Mouse (Mus musculus): ENCODE data around the gene Tbc1d8. TPM values are rescaled to one million over a fixed set of nuclear protein-coding genes. Genes with fewer than 3 reads are reported as not detected.
A peak's percentile ranks its signal among the peaks of the same experiment; 100 is the strongest.

Gene Tbc1d8
- total and polyA plus RNA-seq, 3 experiments, result 1.5 to 2.4 TPM; not detected in 1

GRCm38 (mm10) chr1:39454783-39455175 is 23.8 kb downstream of the Tbc1d8 start:
- no peak for TF ChIP-seq KAT2A (conservative IDR thresholded peaks at IDR 0.05; ENCODE audit: low read depth, low read length)
- no peak for TF ChIP-seq MEF2A (IDR thresholded peaks at IDR 0.05; ENCODE audit: extremely low read depth, insufficient replicate concordance, low read depth, low read length, poor library complexity, severe bottlenecking)
- no peak for TF ChIP-seq MAZ (IDR thresholded peaks at IDR 0.05; ENCODE audit: low read depth, low read length)
- no peak for TF ChIP-seq NRF1 (IDR thresholded peaks at IDR 0.05; ENCODE audit: insufficient read depth, low read depth, low read length, poor library complexity, severe bottlenecking)
- TF ChIP-seq GATA1 (IDR thresholded peaks at IDR 0.05; ENCODE audit: low read depth, low read length), result no peak
- no peak for TF ChIP-seq POLR2AphosphoS2 (IDR thresholded peaks at IDR 0.05; ENCODE audit: low read length)
- TF ChIP-seq MAFK (IDR thresholded peaks at IDR 0.05; ENCODE audit: borderline replicate concordance, low read depth, low read length), result no peak
- no peak for TF ChIP-seq EP300 (IDR thresholded peaks at IDR 0.05; ENCODE audit: low read depth in 1 of 2, low read length in 2 of 2)
- no peak for DNase-seq (ENCODE audit: low read depth, low spot score)
- H3K9me3 ChIP-seq (replicated peaks; ENCODE audit: insufficient read depth, low read length), result no peaks in the 10 kb centered on the region
- no peak overlapping the region for H3K9ac ChIP-seq (ENCODE audit: control insufficient read depth, low read depth, low read length, poor library complexity, severe bottlenecking)
- H3K36me3 ChIP-seq (ENCODE audit: control insufficient read depth in 1 of 2, insufficient read depth in 2 of 2, low read length in 2 of 2), result peaks cover 0 to 9% of the 10 kb centered on the region in 2 experiments; a peak in 2 of 4 replicates
- no peaks in the 10 kb centered on the region for H3K79me2 ChIP-seq (ENCODE audit: control insufficient read depth, insufficient read depth, low read length, poor library complexity)
- peaks cover 12 to 26% of the 10 kb centered on the region in 2 experiments for H3K4me1 ChIP-seq (ENCODE audit: control insufficient read depth in 1 of 2, insufficient read depth in 2 of 2, low read length in 2 of 2)
- no peak overlapping the region for H3K27ac ChIP-seq (ENCODE audit: control insufficient read depth, low read depth, low read length)
- H3K4me3 ChIP-seq (ENCODE audit: control insufficient read depth in 1 of 2, insufficient read depth in 1 of 2, low read depth in 2 of 2, low read length in 2 of 2), result no peak overlapping the region
- no peaks in the 10 kb centered on the region for H3K27me3 ChIP-seq (ENCODE audit: control insufficient read depth in 1 of 2, insufficient read depth in 2 of 2, low read length in 2 of 2)

GRCm38 (mm10) chr1:39454108-39454782 is 24.3 kb downstream of the Tbc1d8 start:
- peak overlapping the region; percentile 49 for H3K27ac ChIP-seq (ENCODE audit: control insufficient read depth, low read depth, low read length)
- no peaks in the 10 kb centered on the region for H3K79me2 ChIP-seq (ENCODE audit: control insufficient read depth, insufficient read depth, low read length, poor library complexity)
- peaks cover 12 to 26% of the 10 kb centered on the region in 2 experiments for H3K4me1 ChIP-seq (ENCODE audit: control insufficient read depth in 1 of 2, insufficient read depth in 2 of 2, low read length in 2 of 2)
- H3K36me3 ChIP-seq (ENCODE audit: control insufficient read depth in 1 of 2, insufficient read depth in 2 of 2, low read length in 2 of 2), result peaks cover 0 to 9% of the 10 kb centered on the region in 2 experiments; a peak in 2 of 4 replicates
- no peaks in the 10 kb centered on the region for H3K9me3 ChIP-seq (replicated peaks; ENCODE audit: insufficient read depth, low read length)
- H3K4me3 ChIP-seq (ENCODE audit: control insufficient read depth in 1 of 2, insufficient read depth in 1 of 2, low read depth in 2 of 2, low read length in 2 of 2), result peak overlapping the region; percentile 9 to 36; a peak in 2 of 4 replicates
- H3K27me3 ChIP-seq (ENCODE audit: control insufficient read depth in 1 of 2, insufficient read depth in 2 of 2, low read length in 2 of 2), result no peaks in the 10 kb centered on the region
- peak overlapping the region; percentile 20 for H3K9ac ChIP-seq (ENCODE audit: control insufficient read depth, low read depth, low read length, poor library complexity, severe bottlenecking)
- DNase-seq (ENCODE audit: low read depth, low spot score), result peak; percentile 71
- TF ChIP-seq MAFK (IDR thresholded peaks at IDR 0.05; ENCODE audit: borderline replicate concordance, low read depth, low read length), result no peak
- no peak for TF ChIP-seq JUND (IDR thresholded peaks at IDR 0.05; ENCODE audit: low read depth, low read length)
- TF ChIP-seq POLR2AphosphoS5 (IDR thresholded peaks at IDR 0.05; ENCODE audit: borderline replicate concordance, low read depth, low read length), result no peak
- no peak for TF ChIP-seq CTCF (IDR thresholded peaks at IDR 0.05 in 2 of 3, conservative IDR thresholded peaks at IDR 0.05 in 1 of 3; ENCODE audit: control insufficient read depth in 1 of 3, insufficient read depth in 1 of 3, low read depth in 2 of 3, low read length in 3 of 3, poor library complexity in 1 of 3, severe bottlenecking in 1 of 3)
- no peak for TF ChIP-seq KAT2A (conservative IDR thresholded peaks at IDR 0.05; ENCODE audit: low read depth, low read length)
- TF ChIP-seq E2F4 (IDR thresholded peaks at IDR 0.05; ENCODE audit: borderline replicate concordance, low read depth, low read length), result no peak
- no peak for TF ChIP-seq CHD2 (IDR thresholded peaks at IDR 0.05; ENCODE audit: low read length)
- no peak for TF ChIP-seq TAL1 (IDR thresholded peaks at IDR 0.05; ENCODE audit: low read length)
- TF ChIP-seq POLR2A (IDR thresholded peaks at IDR 0.05; ENCODE audit: control insufficient read depth in 1 of 2, insufficient read depth in 1 of 2, low read depth in 1 of 2, low read length in 2 of 2, poor library complexity in 1 of 2), result no peak
- TF ChIP-seq MYC (IDR thresholded peaks at IDR 0.05; ENCODE audit: low read depth, low read length), result no peak
- TF ChIP-seq HCFC1 (IDR thresholded peaks at IDR 0.05; ENCODE audit: low read depth, low read length), result no peak
- no peak for TF ChIP-seq USF1 (IDR thresholded peaks at IDR 0.05; ENCODE audit: low read depth, low read length)
- peak; percentile 23; the same call in 1 of the 2 replicates for TF ChIP-seq MXI1 (IDR thresholded peaks at IDR 0.05; ENCODE audit: low read depth, low read length)
- TF ChIP-seq MEF2A (IDR thresholded peaks at IDR 0.05; ENCODE audit: extremely low read depth, insufficient replicate concordance, low read depth, low read length, poor library complexity, severe bottlenecking), result no peak
- no peak for TF ChIP-seq ZMIZ1 (IDR thresholded peaks at IDR 0.05; ENCODE audit: low read depth, low read length)
- no peak for TF ChIP-seq USF2 (IDR thresholded peaks at IDR 0.05; ENCODE audit: borderline replicate concordance in 1 of 2, insufficient read depth in 1 of 2, low read depth in 1 of 2, low read length in 2 of 2)
- TF ChIP-seq ZNF384 (IDR thresholded peaks at IDR 0.05; ENCODE audit: low read depth, low read length), result no peak
- no peak for TF ChIP-seq GABPA (IDR thresholded peaks at IDR 0.05; ENCODE audit: low read depth, low read length)
- TF ChIP-seq UBTF (IDR thresholded peaks at IDR 0.05; ENCODE audit: borderline replicate concordance, insufficient read depth, low read depth, low read length), result no peak
- TF ChIP-seq RCOR1 (IDR thresholded peaks at IDR 0.05; ENCODE audit: low read depth, low read length), result no peak
- TF ChIP-seq NRF1 (IDR thresholded peaks at IDR 0.05; ENCODE audit: insufficient read depth, low read depth, low read length, poor library complexity, severe bottlenecking), result no peak
- TF ChIP-seq RAD21 (IDR thresholded peaks at IDR 0.05; ENCODE audit: low read depth, low read length), result no peak
- TF ChIP-seq POLR2AphosphoS2 (IDR thresholded peaks at IDR 0.05; ENCODE audit: low read length), result no peak
- 0 out of 2 replicates have a peak, but pooled peaks have one; percentile 48 for TF ChIP-seq MAX (IDR thresholded peaks at IDR 0.05; ENCODE audit: low read length)
- TF ChIP-seq BHLHE40 (IDR thresholded peaks at IDR 0.05; ENCODE audit: borderline replicate concordance, low read depth, low read length), result no peak
